Mouse (Mus musculus) MEL (cell line): ENCODE results near the gene Limk1.

Source experiments
- CTCF ChIP-seq, 3 experiments: IDR thresholded peaks in 2 of 3; conservative IDR thresholded peaks in 1 of 3; 2 replicates each; pipeline ENCODE4 v1.5.1; 2011 to 2012; ENCODE audit warnings: low read length in 3 of 3, low read depth in 2 of 3, mild to moderate bottlenecking in 2 of 3, improper control_type of control experiment in 1 of 3, inconsistent platforms in 1 of 3, mixed read lengths in 1 of 3, moderate library complexity in 1 of 3; ENCODE audit not compliant: control insufficient read depth in 1 of 3, insufficient read depth in 1 of 3, poor library complexity in 1 of 3, severe bottlenecking in 1 of 3
- ELF1 ChIP-seq: IDR thresholded peaks from 2 replicates; pipeline ENCODE4 v1.6.1; 2014; ENCODE audit warnings: low read depth, mild to moderate bottlenecking, inconsistent platforms, low read length, improper control_type of control experiment, moderate library complexity
- MAFK ChIP-seq: IDR thresholded peaks from 2 replicates; pipeline ENCODE4 v1.6.1; 2011; ENCODE audit warnings: low read depth, mild to moderate bottlenecking, low read length, improper control_type of control experiment, borderline replicate concordance
- POLR2A ChIP-seq, 2 experiments: IDR thresholded peaks; 2 replicates each; pipeline ENCODE4 v1.6.1; 2011 to 2012; ENCODE audit warnings: low read length in 2 of 2, mild to moderate bottlenecking in 2 of 2, control low read depth in 1 of 2, improper control_type of control experiment in 1 of 2, low read depth in 1 of 2, moderate library complexity in 1 of 2; ENCODE audit not compliant: control insufficient read depth in 1 of 2, insufficient read depth in 1 of 2, poor library complexity in 1 of 2
- POLR2AphosphoS2 ChIP-seq: IDR thresholded peaks from 2 replicates; pipeline ENCODE4 v1.6.1; 2011; ENCODE audit warnings: low read length, improper control_type of control experiment
- TBP ChIP-seq: IDR thresholded peaks from 2 replicates; pipeline ENCODE4 v1.8.0; 2011; ENCODE audit warnings: low read depth, low read length, improper control_type of control experiment
- TCF12 ChIP-seq: IDR thresholded peaks from 2 replicates; pipeline ENCODE4 v1.6.1; 2014; ENCODE audit warnings: low read depth, mild to moderate bottlenecking, inconsistent platforms, low read length, improper control_type of control experiment, moderate library complexity
- ZC3H11A ChIP-seq: IDR thresholded peaks from 2 replicates; pipeline ENCODE4 v1.6.1; 2012; ENCODE audit warnings: low read depth, mild to moderate bottlenecking, inconsistent platforms, low read length, improper control_type of control experiment

DNA sequence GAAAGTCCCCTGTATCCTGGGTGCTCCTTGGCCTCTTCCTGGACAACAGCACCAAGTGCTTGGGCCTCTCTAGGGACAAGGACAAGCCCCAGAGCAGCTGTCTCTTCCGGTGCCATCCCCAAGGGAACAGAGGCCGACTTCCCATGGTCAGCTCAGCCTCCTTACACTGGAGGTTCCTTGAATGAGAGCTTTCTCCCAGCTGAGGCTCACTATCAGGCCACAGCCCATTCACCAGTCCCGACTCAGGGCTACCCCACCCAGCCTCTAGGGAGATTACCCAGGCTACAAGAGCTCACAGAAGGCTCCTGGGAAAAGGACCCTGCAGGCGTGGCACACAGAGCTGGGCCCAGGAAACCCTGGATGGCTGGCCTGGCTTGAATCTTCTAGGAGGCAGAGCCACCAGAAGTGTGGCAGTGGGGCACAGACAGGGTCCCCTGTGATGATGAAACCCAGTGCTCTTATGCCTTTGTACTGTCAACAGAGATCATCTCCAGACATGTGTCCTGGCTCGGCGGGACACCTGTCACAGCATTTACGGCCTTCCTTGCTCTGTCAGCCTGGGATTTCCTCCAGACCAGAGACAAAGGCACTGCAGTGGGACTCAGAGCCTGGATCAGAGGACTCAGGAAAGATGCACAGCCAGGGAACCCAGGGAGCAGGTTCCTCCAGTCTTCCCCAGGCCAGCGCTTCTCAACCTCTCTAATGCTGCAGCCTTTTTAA, 9.4 kb downstream of the Limk1 start:
- no peak for TF ChIP-seq CTCF (IDR thresholded peaks at IDR 0.05 in 2 of 3, conservative IDR thresholded peaks at IDR 0.05 in 1 of 3; ENCODE audit: control insufficient read depth in 1 of 3, insufficient read depth in 1 of 3, low read depth in 2 of 3, low read length in 3 of 3, poor library complexity in 1 of 3, severe bottlenecking in 1 of 3)
- TF ChIP-seq TBP: no peak
- no peak for TF ChIP-seq POLR2AphosphoS2
- no peak for TF ChIP-seq ZC3H11A
- TF ChIP-seq MAFK: no peak
- TF ChIP-seq ELF1: no peak
- no peak for TF ChIP-seq TCF12
- TF ChIP-seq POLR2A (IDR thresholded peaks at IDR 0.05; ENCODE audit: control insufficient read depth in 1 of 2, insufficient read depth in 1 of 2, low read depth in 1 of 2, low read length in 2 of 2, poor library complexity in 1 of 2): no peak
